Mouse (Mus musculus): Measurements from ENCODE around the gene Polr3b. TPM values are rescaled to one million over a fixed set of nuclear protein-coding genes. Genes with fewer than 3 reads are reported as not detected.

The Polr3b gene
- polyA plus RNA-seq, 1 experiment from 2014 or later = 16.9 TPM

DNA sequence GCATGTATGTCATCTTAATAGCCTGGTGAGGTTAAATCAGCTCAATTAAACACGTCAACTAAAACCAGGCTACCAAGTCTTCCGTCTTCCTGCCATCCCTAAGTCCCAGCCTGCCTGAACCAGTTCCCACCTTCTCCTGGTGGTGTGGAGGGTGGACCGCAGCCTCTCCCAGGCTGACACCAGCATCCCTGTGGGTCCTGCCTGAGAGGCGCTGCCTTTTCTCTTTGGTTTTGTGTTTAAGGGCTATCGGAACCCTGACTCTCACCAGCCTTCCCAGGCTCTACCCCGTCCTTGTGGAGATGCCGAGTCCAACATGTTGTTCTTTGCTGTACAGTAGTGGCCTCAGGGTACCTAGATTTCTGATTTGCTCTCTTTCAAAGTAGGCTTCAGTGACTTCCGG, 89.4 kb downstream of the Polr3b start:
- Histone ChIP-seq H3K4me3 (ENCODE audit: low read depth, low read length) (no peak overlapping the region), H3K27ac (ENCODE audit: low read depth, low read length) (no peak overlapping the region), H3K4me2 (ENCODE audit: low read depth, low read length, severe bottlenecking) (no peak overlapping the region), H3K27me3 (ENCODE audit: control insufficient read depth, insufficient read depth, low read length) (peaks cover 10% of the 10 kb centered on the region), H3K9ac (ENCODE audit: low read length) (no peak overlapping the region), H3K9me3 (ENCODE audit: control insufficient read depth, low read length) (no peaks in the 10 kb centered on the region), H3K4me1 (replicated peaks; ENCODE audit: control insufficient read depth, insufficient read depth, low read length) (peaks cover 11% of the 10 kb centered on the region; the same call in 1 of the 2 replicates), H3K36me3 (ENCODE audit: control insufficient read depth, insufficient read depth, low read length) (no peaks in the 10 kb centered on the region)
- DNase-seq (ENCODE audit: low spot score) (no peak), ATAC-seq (replicated peaks; ENCODE audit: low FRiP score) (no peak)
- 67% methylated on average over 8 of the region's 8 CpGs for WGBS

DNA sequence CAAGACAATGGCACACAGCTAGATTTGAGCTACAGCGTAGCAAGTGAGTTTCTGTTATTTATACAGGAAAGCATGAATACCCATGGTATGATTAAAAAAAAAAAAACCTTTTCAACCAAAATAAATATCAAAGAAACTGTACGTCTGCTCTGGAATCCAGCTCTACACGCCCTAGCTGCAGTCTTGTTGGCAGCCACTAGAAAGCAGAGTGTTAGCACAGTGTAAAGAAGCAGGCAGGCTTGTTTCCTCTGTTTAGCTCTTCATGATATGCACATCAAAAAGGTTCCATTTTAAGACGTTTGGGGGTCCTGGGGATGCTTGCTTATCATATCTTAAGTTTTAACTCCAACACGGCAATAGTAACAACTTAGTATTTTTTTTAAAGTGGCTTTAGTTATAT, 89.8 kb downstream of the Polr3b start:
- H3K9me3 ChIP-seq (ENCODE audit: control insufficient read depth, low read length) = no peaks in the 10 kb centered on the region
- H3K9ac ChIP-seq (ENCODE audit: low read length) = no peak overlapping the region
- H3K27ac ChIP-seq (ENCODE audit: low read depth, low read length) = no peak overlapping the region
- DNase-seq (ENCODE audit: low spot score) (no peak), ATAC-seq (replicated peaks; ENCODE audit: low FRiP score) (no peak)
- H3K4me2 ChIP-seq (ENCODE audit: low read depth, low read length, severe bottlenecking) = no peak overlapping the region
- H3K36me3 ChIP-seq (ENCODE audit: control insufficient read depth, insufficient read depth, low read length) = no peaks in the 10 kb centered on the region
- H3K4me1 ChIP-seq (replicated peaks; ENCODE audit: control insufficient read depth, insufficient read depth, low read length) = peaks cover 9% of the 10 kb centered on the region; the same call in 1 of the 2 replicates
- peaks cover 10% of the 10 kb centered on the region for H3K27me3 ChIP-seq (ENCODE audit: control insufficient read depth, insufficient read depth, low read length)
- WGBS = 80% methylated on average over 5 of the region's 5 CpGs
- H3K4me3 ChIP-seq (ENCODE audit: low read depth, low read length) = no peak overlapping the region

- Histone ChIP-seq H3K4me2 (ENCODE audit: low read depth, low read length, severe bottlenecking) (no peak overlapping the region), H3K9me3 (ENCODE audit: control insufficient read depth, low read length) (no peaks in the 10 kb centered on the region), H3K4me1 (replicated peaks; ENCODE audit: control insufficient read depth, insufficient read depth, low read length) (peaks cover 4% of the 10 kb centered on the region; the same call in 1 of the 2 replicates), H3K27ac (ENCODE audit: low read depth, low read length) (no peak overlapping the region), H3K4me3 (ENCODE audit: low read depth, low read length) (no peak overlapping the region), H3K27me3 (ENCODE audit: control insufficient read depth, insufficient read depth, low read length) (peaks cover 10% of the 10 kb centered on the region), H3K36me3 (ENCODE audit: control insufficient read depth, insufficient read depth, low read length) (no peaks in the 10 kb centered on the region), H3K9ac (ENCODE audit: low read length) (no peak overlapping the region)
- DNase-seq (ENCODE audit: low spot score) (no peak), ATAC-seq (replicated peaks; ENCODE audit: low FRiP score) (no peak)
- 80% methylated on average over 6 of the region's 6 CpGs for WGBS
These were observed 90.4 kb downstream of the Polr3b start for GRCm38 (mm10) chr10:84712532-84712931.

DNA sequence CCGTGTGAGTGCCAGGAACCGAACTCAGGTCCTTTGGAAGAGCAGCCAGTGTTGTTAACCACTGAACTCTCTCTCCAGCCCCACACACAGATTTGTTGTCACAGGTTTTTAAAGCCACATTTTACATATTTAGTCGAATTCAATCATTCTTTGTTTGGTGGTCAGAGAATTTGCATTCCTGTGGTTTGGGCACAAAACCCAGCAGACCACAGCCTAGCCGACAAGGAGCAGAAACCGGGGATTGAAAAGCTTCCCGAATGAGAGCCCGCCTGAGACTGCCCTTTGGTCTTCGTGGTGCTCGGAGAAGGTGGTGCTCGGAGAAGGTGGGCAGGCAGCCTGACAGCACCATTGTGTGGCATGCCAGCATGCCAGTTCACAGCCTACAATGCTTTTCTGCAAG, 91.0 kb downstream of the Polr3b start:
- H3K4me2 ChIP-seq (ENCODE audit: low read depth, low read length, severe bottlenecking) = no peak overlapping the region
- H3K36me3 ChIP-seq (ENCODE audit: control insufficient read depth, insufficient read depth, low read length) = no peaks in the 10 kb centered on the region
- H3K9me3 ChIP-seq (ENCODE audit: control insufficient read depth, low read length) = no peaks in the 10 kb centered on the region
- H3K27me3 ChIP-seq (ENCODE audit: control insufficient read depth, insufficient read depth, low read length) = peaks cover 10% of the 10 kb centered on the region
- no peak for DNase-seq (ENCODE audit: low spot score)
- WGBS = 84% methylated on average over 10 of the region's 10 CpGs
- H3K4me3 ChIP-seq (ENCODE audit: low read depth, low read length) = no peak overlapping the region
- peaks cover 4% of the 10 kb centered on the region; the same call in 1 of the 2 replicates for H3K4me1 ChIP-seq (replicated peaks; ENCODE audit: control insufficient read depth, insufficient read depth, low read length)
- no peak overlapping the region for H3K9ac ChIP-seq (ENCODE audit: low read length)
- ATAC-seq (replicated peaks; ENCODE audit: low FRiP score) = no peak
- H3K27ac ChIP-seq (ENCODE audit: low read depth, low read length) = no peak overlapping the region

- ATAC-seq (replicated peaks; ENCODE audit: low FRiP score) = no peak
- Histone ChIP-seq H3K27me3 (ENCODE audit: control insufficient read depth, insufficient read depth, low read length) (no peaks in the 10 kb centered on the region), H3K4me3 (ENCODE audit: low read depth, low read length) (no peak overlapping the region), H3K27ac (ENCODE audit: low read depth, low read length) (no peak overlapping the region), H3K9me3 (ENCODE audit: control insufficient read depth, low read length) (no peaks in the 10 kb centered on the region), H3K9ac (ENCODE audit: low read length) (no peak overlapping the region), H3K36me3 (ENCODE audit: control insufficient read depth, insufficient read depth, low read length) (no peaks in the 10 kb centered on the region), H3K4me2 (ENCODE audit: low read depth, low read length, severe bottlenecking) (no peak overlapping the region), H3K4me1 (replicated peaks; ENCODE audit: control insufficient read depth, insufficient read depth, low read length) (no peaks in the 10 kb centered on the region; the same call in 1 of the 2 replicates)
- 90% methylated on average over 7 of the region's 7 CpGs for WGBS
- no peak for DNase-seq (ENCODE audit: low spot score)
These were observed 93.5 kb downstream of the Polr3b start for GRCm38 (mm10) chr10:84715639-84716038.

GRCm38 (mm10) chr10:84716581-84716980, 94.5 kb downstream of the Polr3b start:
- 96% methylated on average over 7 of the region's 7 CpGs for WGBS
- Histone ChIP-seq H3K9ac (ENCODE audit: low read length) (no peak overlapping the region), H3K27me3 (ENCODE audit: control insufficient read depth, insufficient read depth, low read length) (no peaks in the 10 kb centered on the region), H3K9me3 (ENCODE audit: control insufficient read depth, low read length) (no peaks in the 10 kb centered on the region), H3K4me2 (ENCODE audit: low read depth, low read length, severe bottlenecking) (no peak overlapping the region), H3K4me1 (replicated peaks; ENCODE audit: control insufficient read depth, insufficient read depth, low read length) (no peaks in the 10 kb centered on the region; the same call in 1 of the 2 replicates), H3K4me3 (ENCODE audit: low read depth, low read length) (no peak overlapping the region), H3K36me3 (ENCODE audit: control insufficient read depth, insufficient read depth, low read length) (no peaks in the 10 kb centered on the region), H3K27ac (ENCODE audit: low read depth, low read length) (no peak overlapping the region)
- no peak for DNase-seq (ENCODE audit: low spot score)
- no peak for ATAC-seq (replicated peaks; ENCODE audit: low FRiP score)

- WGBS = 54% methylated on average over 12 of the region's 12 CpGs
- ATAC-seq (replicated peaks; ENCODE audit: low FRiP score) = no peak
- no peak overlapping the region for H3K4me2 ChIP-seq (ENCODE audit: low read depth, low read length, severe bottlenecking)
- H3K27ac ChIP-seq (ENCODE audit: low read depth, low read length) = no peak overlapping the region
- DNase-seq (ENCODE audit: low spot score) = no peak
- H3K4me3 ChIP-seq (ENCODE audit: low read depth, low read length) = no peak overlapping the region
- H3K9ac ChIP-seq (ENCODE audit: low read length) = no peak overlapping the region
- no peaks in the 10 kb centered on the region for H3K27me3 ChIP-seq (ENCODE audit: control insufficient read depth, insufficient read depth, low read length)
- no peaks in the 10 kb centered on the region for H3K9me3 ChIP-seq (ENCODE audit: control insufficient read depth, low read length)
- H3K36me3 ChIP-seq (ENCODE audit: control insufficient read depth, insufficient read depth, low read length) = no peaks in the 10 kb centered on the region; the same call in 1 of the 2 replicates
- H3K4me1 ChIP-seq (replicated peaks; ENCODE audit: control insufficient read depth, insufficient read depth, low read length) = peaks cover 6% of the 10 kb centered on the region; the same call in 1 of the 2 replicates
These were observed 100.6 kb downstream of the Polr3b start for GRCm38 (mm10) chr10:84722711-84723110.

DNA sequence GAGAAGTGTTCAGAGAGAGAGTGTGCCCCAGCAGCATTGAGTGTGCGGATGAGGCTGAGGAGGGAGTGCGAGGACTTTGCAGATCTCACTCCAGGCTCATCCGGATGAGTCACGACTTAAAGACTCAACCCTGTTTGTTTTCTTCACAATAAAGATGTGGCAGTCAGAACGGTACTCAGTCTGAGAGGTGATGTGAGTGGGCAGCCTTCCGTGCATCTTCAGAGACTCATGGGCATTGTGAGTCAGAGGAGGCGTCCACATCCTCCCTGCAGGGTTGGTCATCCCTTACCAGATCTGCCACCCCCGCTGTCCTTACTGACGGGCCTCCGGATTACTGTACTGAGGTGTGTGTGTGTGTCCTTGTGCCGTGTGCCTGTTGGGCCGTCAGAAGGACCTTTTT, 104.9 kb downstream of the Polr3b start:
- H3K4me3 ChIP-seq (ENCODE audit: low read depth, low read length) = no peak overlapping the region
- ATAC-seq (replicated peaks; ENCODE audit: low FRiP score) (no peak), DNase-seq (ENCODE audit: low spot score) (no peak)
- no peak overlapping the region for H3K27ac ChIP-seq (ENCODE audit: low read depth, low read length)
- no peaks in the 10 kb centered on the region for H3K27me3 ChIP-seq (ENCODE audit: control insufficient read depth, insufficient read depth, low read length)
- WGBS = 93% methylated on average over 12 of the region's 12 CpGs
- H3K9me3 ChIP-seq (ENCODE audit: control insufficient read depth, low read length) = no peaks in the 10 kb centered on the region; the same call in 1 of the 2 replicates
- H3K4me2 ChIP-seq (ENCODE audit: low read depth, low read length, severe bottlenecking) = no peak overlapping the region
- H3K9ac ChIP-seq (ENCODE audit: low read length) = no peak overlapping the region
- peaks cover 5% of the 10 kb centered on the region; the same call in 1 of the 2 replicates for H3K4me1 ChIP-seq (replicated peaks; ENCODE audit: control insufficient read depth, insufficient read depth, low read length)
- no peaks in the 10 kb centered on the region; the same call in 1 of the 2 replicates for H3K36me3 ChIP-seq (ENCODE audit: control insufficient read depth, insufficient read depth, low read length)

- Histone ChIP-seq H3K36me3 (ENCODE audit: control insufficient read depth, insufficient read depth, low read length) (no peaks in the 10 kb centered on the region; the same call in 1 of the 2 replicates), H3K9me3 (ENCODE audit: control insufficient read depth, low read length) (no peaks in the 10 kb centered on the region; the same call in 1 of the 2 replicates), H3K4me2 (ENCODE audit: low read depth, low read length, severe bottlenecking) (no peak overlapping the region), H3K27ac (ENCODE audit: low read depth, low read length) (no peak overlapping the region), H3K4me3 (ENCODE audit: low read depth, low read length) (no peak overlapping the region), H3K9ac (ENCODE audit: low read length) (no peak overlapping the region), H3K27me3 (ENCODE audit: control insufficient read depth, insufficient read depth, low read length) (no peaks in the 10 kb centered on the region), H3K4me1 (replicated peaks; ENCODE audit: control insufficient read depth, insufficient read depth, low read length) (peaks cover 1% of the 10 kb centered on the region; the same call in 1 of the 2 replicates)
- WGBS = 84% methylated on average over 4 of the region's 4 CpGs
- DNase-seq (ENCODE audit: low spot score) (no peak), ATAC-seq (replicated peaks; ENCODE audit: low FRiP score) (no peak)
These were observed 105.7 kb downstream of the Polr3b start for GRCm38 (mm10) chr10:84727760-84728159.
